Mouse (Mus musculus) layer of hippocampus, adult 6 months (tissue): Measurements from ENCODE around the gene Tmem156. TPM values are rescaled to one million over a fixed set of nuclear protein-coding genes. Genes with fewer than 3 reads are reported as not detected.

Source experiments
- long read RNA-seq, 2 experiments: library from polyadenylated mRNA; unstranded; transcript quantifications; one replicate each; pipeline ENCODE4 v2.0.0; 2019 to 2020
- polyA plus RNA-seq: library from polyadenylated mRNA; unstranded; fragments of <200 nt; fragmentation: Nextera tagmentation; gene quantifications from 2 replicates; pipeline ENCODE4 v1.2.3, GENCODE M21; 2021

The Tmem156 gene
- 0.18 and 0.29 TPM in 2 replicates for polyA plus RNA-seq
- long read RNA-seq, experiment 1, partial matches to known transcripts, result 1 of 1 reads
- long read RNA-seq, experiment 1, other reads (novel, unspliced or antisense), result 0 of 1 reads
- long read RNA-seq, experiment 2, result 0 reads

GRCm38 (mm10) chr5:65091921-65092320 lies at the start of gene Tmem156:
TSS of gene Tmem156 (minus strand) at chr5:65092132.

GRCm38 (mm10) chr5:65106876-65107772 lies 15.2 kb upstream of the Tmem156 start, which contains the start of gene Klhl5:
TSS of gene Klhl5 (plus strand) at chr5:65107539.

Other genes starting within 250 kb of the Tmem156 start
- gene Tlr1, start 158.6 kb downstream of the Tmem156 start, polyA plus RNA-seq, result 0.18 and 0.35 TPM in 2 replicates
- gene Tlr6, start 132.0 kb downstream of the Tmem156 start, polyA plus RNA-seq, result 0.21 and 0.26 TPM in 2 replicates
- gene Fam114a1, start 122.1 kb downstream of the Tmem156 start, polyA plus RNA-seq, result 6.8 and 8.7 TPM in 2 replicates
- gene Klhl5, start 15.4 kb upstream of the Tmem156 start, polyA plus RNA-seq, result 15.8 and 16.8 TPM in 2 replicates
- gene Wdr19, start 107.6 kb upstream of the Tmem156 start, polyA plus RNA-seq, result 7.4 and 7.5 TPM in 2 replicates
- gene Rfc1, start 243.5 kb upstream of the Tmem156 start, polyA plus RNA-seq, result 39.3 and 43.1 TPM in 2 replicates